Mouse (Mus musculus): ENCODE data around the gene Tmem233.

- TF ChIP-seq POLR2A (IDR thresholded peaks at IDR 0.05; ENCODE audit: borderline replicate concordance, control insufficient read depth, low read depth, low read length) (no peak), CTCF (IDR thresholded peaks at IDR 0.05; ENCODE audit: control insufficient read depth, insufficient read depth, low read length) (no peak)
Measured at GRCm38 (mm10) chr5:116083081-116083480, at the start of gene Tmem233.
